Mouse (Mus musculus) urinary bladder, postnatal 4 days (tissue): Measurements from ENCODE around the gene Schip1.

Source experiments
- DNase-seq, 2 experiments: peaks; one replicate each; pipeline ENCODE4 v3.0.0; 2021 to 2022; ENCODE audit warnings: low spot score in 2 of 2

Schip1 gene

DNA sequence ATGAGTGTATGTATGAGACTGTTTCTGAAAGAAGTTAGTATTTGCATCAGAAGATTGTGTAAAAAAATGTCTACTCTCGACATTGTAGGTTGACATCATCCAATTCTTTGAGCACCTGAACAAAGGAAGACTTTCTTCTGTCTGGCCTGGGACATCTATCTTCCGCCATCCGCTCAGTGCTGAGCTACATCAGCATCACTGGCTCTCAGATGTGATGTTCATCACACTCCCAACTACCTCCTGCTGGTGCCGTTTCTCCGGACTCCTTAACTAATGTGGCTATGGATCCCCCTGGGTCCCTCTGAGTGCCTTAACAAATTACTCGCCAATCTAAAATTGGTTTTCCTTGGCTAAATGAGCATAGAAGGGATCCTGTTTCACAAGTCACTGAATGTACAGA lies 599.7 kb downstream of the Schip1 start:
- DNase-seq: no peak

GRCm38 (mm10) chr3:68666377-68666776 lies 601.8 kb downstream of the Schip1 start:
- DNase-seq: no peak

- DNase-seq: no peak
Observed at GRCm38 (mm10) chr3:68667852-68668251, 603.2 kb downstream of the Schip1 start.

DNA sequence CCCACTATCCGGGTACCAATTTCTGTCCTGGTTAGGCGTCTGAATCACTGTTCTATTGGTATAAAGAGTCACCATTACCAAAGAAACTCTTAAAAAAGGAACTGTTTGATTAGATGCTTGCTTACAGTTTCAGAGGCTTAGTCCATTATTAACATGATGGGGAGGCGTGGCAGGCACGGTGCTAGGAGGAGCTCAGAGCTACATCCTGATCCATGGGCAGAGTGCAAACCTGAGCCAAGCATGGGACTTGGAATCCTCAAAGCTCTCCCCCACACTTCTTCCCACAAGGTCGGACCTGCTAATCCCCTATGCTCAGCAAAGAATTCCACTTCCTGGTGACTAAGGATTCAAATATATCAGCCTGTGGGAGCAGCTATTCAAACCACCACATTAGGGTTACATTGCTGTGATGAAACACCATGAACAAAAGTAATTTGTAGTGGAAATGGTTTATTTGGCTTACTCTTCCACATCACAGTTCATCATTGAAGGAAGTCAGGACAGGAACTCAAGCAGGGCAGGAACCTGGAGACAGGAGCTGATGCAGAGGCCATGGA lies 604.9 kb downstream of the Schip1 start:
- no peak for DNase-seq

- DNase-seq: no peak
Observed at GRCm38 (mm10) chr3:68674721-68675120, 610.1 kb downstream of the Schip1 start.

DNA sequence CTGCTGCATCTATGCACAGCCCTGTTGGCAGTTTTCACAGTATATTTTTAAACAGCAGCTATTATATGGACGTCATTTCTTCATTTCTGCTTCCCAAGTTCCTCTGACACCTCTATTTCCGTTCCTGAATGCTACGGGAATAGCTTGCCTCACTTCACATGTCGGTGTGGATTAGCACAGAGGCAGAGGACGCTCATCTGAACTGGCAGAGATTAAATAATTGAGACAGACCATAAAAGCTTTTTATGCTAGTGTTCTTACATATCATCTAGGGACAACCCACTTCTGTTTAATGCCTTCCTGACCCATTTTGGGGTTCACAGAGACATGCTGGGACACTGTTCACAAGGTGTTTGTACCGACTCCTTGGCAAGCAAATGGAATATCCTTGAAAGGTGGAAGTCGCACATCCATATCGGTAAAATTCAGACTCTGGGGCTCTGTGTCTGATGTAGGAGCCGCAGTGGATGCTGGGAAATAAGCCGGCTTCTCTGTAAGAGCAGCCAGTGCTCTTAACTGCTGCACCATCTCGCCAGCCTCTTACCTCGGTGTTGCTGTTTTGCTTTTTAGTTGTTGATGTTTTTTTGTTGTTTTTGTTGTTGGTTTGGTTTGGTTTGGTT lies 610.7 kb downstream of the Schip1 start:
- DNase-seq: no peak
